ENCODE assay signal across 29 mouse cellular contexts in the genomic region with DNA sequence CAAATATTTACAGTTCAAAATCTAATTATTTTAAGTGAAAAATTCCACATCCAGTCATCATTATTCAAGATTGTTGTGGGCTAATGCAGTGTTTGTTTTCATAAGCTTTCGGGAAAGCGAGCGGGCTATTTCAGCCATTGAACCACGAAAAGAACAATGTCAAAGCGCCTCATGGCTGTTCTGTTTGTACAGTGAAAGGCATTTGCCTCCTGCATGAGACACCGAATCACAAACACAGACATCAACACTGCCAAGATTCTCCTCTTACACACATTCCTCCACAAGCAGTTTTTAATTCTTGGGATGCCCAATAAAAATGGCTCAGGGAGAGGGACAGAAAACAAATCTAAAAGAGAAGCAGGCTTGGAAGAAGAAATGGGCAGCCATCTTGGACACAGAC. TPM values are rescaled to one million over a fixed set of nuclear protein-coding genes. Genes with fewer than 3 reads are reported as not detected.
"Had no signal": no experiment of that assay in that cellular context is flagged by ENCODE, and none has a peak within 500 bp of the region (broad histone marks: within the 10 kb centered on the region; RNA-seq: fewer than 3 reads in every experiment).

No protein-coding gene starts in this region.

- ATAC-seq: liver, embryonic 12.5 days; liver, postnatal 0 days; lung, postnatal 0 days; midbrain, embryonic 13.5 days; midbrain, embryonic 15.5 days; midbrain, embryonic 16.5 days had no signal

- DNase-seq: left cerebral cortex, postnatal 4 days; liver; liver, embryonic 13.5 days; liver, postnatal 0 days; lung, adult 18-20 months; lung, adult 2 months; lung, embryonic 14.5 days; lung, postnatal 10 days; lung, postnatal 14 days; lung, postnatal 4 days; midbrain, embryonic 14.5 days had no signal

- H3K4me3 ChIP-seq: limb, embryonic 10.5 days; limb, embryonic 12.5 days; limb, embryonic 13.5 days; limb, embryonic 15.5 days; liver, embryonic 12.5 days; liver, embryonic 13.5 days; liver, embryonic 15.5 days; lung, embryonic 15.5 days; megakaryocyte, embryonic 14.5 days; midbrain, embryonic 10.5 days; midbrain, embryonic 12.5 days; midbrain, embryonic 13.5 days; midbrain, embryonic 15.5 days; myocyte had no signal

- H3K27ac ChIP-seq: limb, embryonic 10.5 days; limb, embryonic 12.5 days; limb, embryonic 13.5 days; limb, embryonic 15.5 days; liver, embryonic 12.5 days; liver, embryonic 13.5 days; liver, embryonic 14.5 days; liver, embryonic 15.5 days; lung, embryonic 15.5 days; macrophage; midbrain, embryonic 10.5 days; midbrain, embryonic 12.5 days; midbrain, embryonic 13.5 days; midbrain, embryonic 15.5 days had no signal

- H3K4me1 ChIP-seq: limb, embryonic 13.5 days; limb, embryonic 15.5 days; liver, embryonic 12.5 days; liver, embryonic 13.5 days; liver, embryonic 15.5 days; lung, embryonic 15.5 days; midbrain, embryonic 12.5 days; midbrain, embryonic 13.5 days; midbrain, embryonic 15.5 days had no signal

- H3K27me3 ChIP-seq: limb, embryonic 12.5 days; limb, embryonic 13.5 days; limb, embryonic 15.5 days; liver, embryonic 12.5 days; liver, embryonic 13.5 days; liver, embryonic 15.5 days; lung, embryonic 15.5 days; megakaryocyte, embryonic 14.5 days; midbrain, embryonic 12.5 days; midbrain, embryonic 13.5 days; midbrain, embryonic 15.5 days had no signal

- H3K36me3 ChIP-seq: limb, embryonic 10.5 days; limb, embryonic 12.5 days; limb, embryonic 13.5 days; limb, embryonic 15.5 days; liver, embryonic 13.5 days; liver, embryonic 15.5 days; lung, embryonic 15.5 days; midbrain, embryonic 10.5 days; midbrain, embryonic 12.5 days; midbrain, embryonic 13.5 days; midbrain, embryonic 15.5 days had no signal

RNA-seq across cellular contexts. Expression of a gene that starts 59.6 kb away (rescaled TPM):
- polyA plus RNA-seq: liver, adult 2 months; liver, embryonic 14.5 days; liver, postnatal 0 days; macrophage; myocyte had no signal
